Mouse (Mus musculus): ENCODE results near the gene Sphk2. TPM values are rescaled to one million over a fixed set of nuclear protein-coding genes. Genes with fewer than 3 reads are reported as not detected.

Sphk2 gene
- polyA plus RNA-seq, 1 experiment, result 56.1 TPM

DNA sequence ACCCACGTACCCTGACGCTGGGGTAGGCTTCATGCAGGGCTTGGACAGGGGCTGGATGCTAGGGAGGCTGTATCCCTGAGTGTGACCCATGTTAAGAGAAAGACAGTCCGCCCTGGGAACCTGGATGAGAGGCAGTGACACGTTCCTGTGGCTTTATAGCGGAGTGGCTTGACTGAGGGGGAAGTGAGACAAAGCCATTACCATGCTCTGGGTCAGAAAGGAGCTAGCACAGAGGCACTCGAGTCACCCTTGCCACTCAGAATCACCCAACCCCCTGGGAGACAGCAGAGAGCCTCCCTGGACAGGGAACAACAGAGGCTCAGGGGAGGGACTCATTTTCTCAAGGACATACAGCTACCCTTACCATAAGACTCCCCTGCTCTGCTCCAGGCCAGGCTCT lies 28.7 kb downstream of the Sphk2 start:
- Histone ChIP-seq H3K27ac (ENCODE audit: insufficient read depth, low read depth, low read length) (no peak overlapping the region), H3K4me1 (ENCODE audit: control insufficient read depth, insufficient read depth, low read length) (peaks cover 3% of the 10 kb centered on the region; the same call in 1 of the 2 replicates), H3K4me3 (ENCODE audit: insufficient read depth, low read length) (no peak overlapping the region)
- TF ChIP-seq CTCF (IDR thresholded peaks at IDR 0.05; ENCODE audit: low read depth, low read length) (no peak), POLR2A (IDR thresholded peaks at IDR 0.05; ENCODE audit: borderline replicate concordance, low read depth, low read length) (no peak)

DNA sequence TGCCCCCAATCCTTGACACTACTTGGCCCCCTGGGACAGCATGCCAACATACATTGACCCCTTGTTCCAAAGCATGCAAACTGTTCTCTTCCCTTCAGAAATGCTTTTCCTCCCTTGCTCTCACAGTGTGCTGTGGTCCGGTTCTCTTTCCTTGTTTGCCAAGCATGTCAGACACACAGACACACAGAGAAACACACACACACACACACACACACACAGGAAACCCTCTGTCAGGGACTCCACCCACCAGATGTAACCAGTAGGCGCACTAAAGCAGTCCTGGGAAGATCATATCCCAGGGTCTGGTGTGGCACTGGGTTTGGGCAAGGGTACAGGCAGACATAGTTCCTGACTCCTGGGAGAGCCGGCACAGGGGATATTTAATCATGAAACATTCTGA lies 31.0 kb downstream of the Sphk2 start:
- peaks cover 10% of the 10 kb centered on the region for H3K4me1 ChIP-seq (ENCODE audit: control insufficient read depth, insufficient read depth, low read length)
- no peak overlapping the region for H3K4me3 ChIP-seq (ENCODE audit: insufficient read depth, low read length)
- no peak overlapping the region for H3K27ac ChIP-seq (ENCODE audit: insufficient read depth, low read depth, low read length)
- TF ChIP-seq POLR2A (IDR thresholded peaks at IDR 0.05; ENCODE audit: borderline replicate concordance, low read depth, low read length) (no peak), CTCF (IDR thresholded peaks at IDR 0.05; ENCODE audit: low read depth, low read length) (no peak)

DNA sequence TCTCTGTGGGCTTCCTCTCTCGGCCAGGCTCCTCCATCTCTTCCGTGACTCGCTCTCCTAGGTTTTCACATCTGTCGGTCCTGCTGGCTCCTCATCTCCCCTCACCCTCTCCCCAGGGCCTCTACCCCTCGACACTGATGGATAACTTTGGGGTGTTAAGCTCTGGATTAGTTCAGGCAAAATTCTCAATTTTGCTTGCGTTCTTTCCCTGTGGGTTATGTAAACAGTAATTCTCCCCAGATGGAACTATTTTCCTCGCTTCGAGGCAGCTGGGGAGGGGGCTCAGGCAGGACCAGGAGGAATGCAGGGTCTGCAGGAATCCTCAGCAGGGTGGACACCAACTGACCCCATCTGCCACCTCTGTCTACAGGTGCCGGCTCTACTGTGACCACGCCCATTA lies 32.0 kb downstream of the Sphk2 start:
- TF ChIP-seq CTCF (IDR thresholded peaks at IDR 0.05; ENCODE audit: low read depth, low read length), result no peak
- no peak for TF ChIP-seq POLR2A (IDR thresholded peaks at IDR 0.05; ENCODE audit: borderline replicate concordance, low read depth, low read length)
- no peak overlapping the region for H3K27ac ChIP-seq (ENCODE audit: insufficient read depth, low read depth, low read length)
- H3K4me3 ChIP-seq (ENCODE audit: insufficient read depth, low read length), result no peak overlapping the region
- H3K4me1 ChIP-seq (ENCODE audit: control insufficient read depth, insufficient read depth, low read length), result peaks cover 19% of the 10 kb centered on the region

DNA sequence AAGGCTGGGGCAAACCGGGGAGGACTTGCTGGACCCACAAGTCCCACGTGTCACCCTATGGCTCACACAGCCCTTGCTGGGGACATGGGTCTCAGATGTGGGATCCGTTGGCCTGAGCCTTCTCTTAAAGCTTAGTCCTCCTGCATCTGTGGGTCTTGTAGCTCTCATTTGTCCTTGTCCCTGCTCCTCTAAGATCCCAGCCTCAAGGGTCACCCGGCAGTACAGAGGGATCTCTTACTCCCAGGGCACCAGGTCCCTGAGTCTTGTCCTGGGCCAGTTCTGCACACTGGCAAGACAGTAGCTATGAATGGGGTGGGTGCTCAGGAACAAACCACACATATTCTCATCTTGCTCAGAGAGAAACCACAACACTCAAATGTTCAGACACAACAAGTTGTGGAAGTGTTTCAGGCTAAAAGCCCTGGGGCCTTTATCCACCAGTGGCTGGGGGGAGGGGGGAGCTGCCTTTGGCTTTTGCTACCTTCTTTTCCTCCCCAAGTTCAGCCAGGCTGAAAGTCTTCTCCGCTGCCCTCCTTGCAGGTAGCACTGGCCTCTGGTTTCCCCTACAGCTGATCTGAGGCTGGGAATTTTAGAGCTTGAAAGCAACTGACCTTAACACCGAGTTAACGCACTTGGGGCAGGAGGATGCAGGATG lies 34.3 kb downstream of the Sphk2 start, which contains the start of gene Ntn5:
TSS of gene Ntn5 (plus strand) at position 627 of the 655 bp plus-strand sequence.
- Histone ChIP-seq H3K4me1 (ENCODE audit: control insufficient read depth, insufficient read depth, low read length) (peaks cover 31% of the 10 kb centered on the region), H3K4me3 (ENCODE audit: insufficient read depth, low read length) (no peak within 1 kb of the TSS), H3K27ac (ENCODE audit: insufficient read depth, low read depth, low read length) (no peak within 1 kb of the TSS)
- no peak for TF ChIP-seq POLR2A (IDR thresholded peaks at IDR 0.05; ENCODE audit: borderline replicate concordance, low read depth, low read length)
- no peak for TF ChIP-seq CTCF (IDR thresholded peaks at IDR 0.05; ENCODE audit: low read depth, low read length)

DNA sequence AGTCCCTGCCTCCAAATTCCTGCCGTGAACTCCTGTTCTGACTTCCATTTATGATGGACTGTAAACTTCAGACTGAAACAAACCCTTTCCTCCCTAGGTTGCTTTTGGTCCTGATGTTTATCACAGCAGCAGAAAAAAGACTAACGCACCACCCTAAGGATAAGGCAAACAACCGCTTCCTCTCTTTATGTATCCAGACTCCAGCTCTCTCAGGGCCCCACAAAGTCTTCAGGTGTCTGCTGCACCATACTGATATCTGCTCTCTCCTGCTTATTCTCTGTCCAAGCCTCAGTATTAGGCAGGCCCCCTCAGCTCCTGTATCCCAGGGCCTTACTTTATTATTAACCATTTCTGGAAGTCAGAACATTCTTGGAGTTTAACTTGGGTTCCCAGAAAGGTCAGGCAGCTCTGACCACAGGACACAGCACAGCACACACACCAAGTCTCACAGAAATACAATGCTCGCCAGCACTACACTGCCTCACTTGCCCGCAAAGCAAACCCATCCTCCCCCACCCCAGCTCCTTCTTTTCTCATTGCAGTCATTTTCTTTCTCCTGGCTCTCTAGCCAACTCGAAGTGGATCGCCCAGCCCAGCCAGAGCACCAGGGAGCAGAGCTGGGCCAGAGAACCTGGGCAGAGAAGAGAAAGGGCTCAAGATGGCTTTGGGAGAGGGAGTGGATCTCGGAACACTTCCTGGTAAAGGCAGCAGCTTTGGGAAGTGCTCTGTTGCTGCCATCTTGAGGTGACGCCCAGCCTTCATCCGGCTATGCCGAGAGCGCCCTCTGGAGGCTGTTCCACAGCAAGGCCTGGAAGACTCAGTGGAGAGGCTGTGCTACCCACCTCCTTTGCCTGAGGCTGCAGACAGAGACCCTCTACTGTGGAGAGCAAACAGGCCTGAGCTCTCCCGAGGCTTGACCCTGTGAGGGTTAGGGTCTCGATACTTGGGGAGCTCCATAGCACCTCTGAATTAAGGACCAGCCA lies 35.4 kb downstream of the Sphk2 start:
- Histone ChIP-seq H3K4me1 (ENCODE audit: control insufficient read depth, insufficient read depth, low read length) (peaks cover 35% of the 10 kb centered on the region), H3K27ac (ENCODE audit: insufficient read depth, low read depth, low read length) (no peak overlapping the region), H3K4me3 (ENCODE audit: insufficient read depth, low read length) (no peak overlapping the region)
- TF ChIP-seq CTCF (IDR thresholded peaks at IDR 0.05; ENCODE audit: low read depth, low read length) (peak; percentile 92), POLR2A (IDR thresholded peaks at IDR 0.05; ENCODE audit: borderline replicate concordance, low read depth, low read length) (no peak)

DNA sequence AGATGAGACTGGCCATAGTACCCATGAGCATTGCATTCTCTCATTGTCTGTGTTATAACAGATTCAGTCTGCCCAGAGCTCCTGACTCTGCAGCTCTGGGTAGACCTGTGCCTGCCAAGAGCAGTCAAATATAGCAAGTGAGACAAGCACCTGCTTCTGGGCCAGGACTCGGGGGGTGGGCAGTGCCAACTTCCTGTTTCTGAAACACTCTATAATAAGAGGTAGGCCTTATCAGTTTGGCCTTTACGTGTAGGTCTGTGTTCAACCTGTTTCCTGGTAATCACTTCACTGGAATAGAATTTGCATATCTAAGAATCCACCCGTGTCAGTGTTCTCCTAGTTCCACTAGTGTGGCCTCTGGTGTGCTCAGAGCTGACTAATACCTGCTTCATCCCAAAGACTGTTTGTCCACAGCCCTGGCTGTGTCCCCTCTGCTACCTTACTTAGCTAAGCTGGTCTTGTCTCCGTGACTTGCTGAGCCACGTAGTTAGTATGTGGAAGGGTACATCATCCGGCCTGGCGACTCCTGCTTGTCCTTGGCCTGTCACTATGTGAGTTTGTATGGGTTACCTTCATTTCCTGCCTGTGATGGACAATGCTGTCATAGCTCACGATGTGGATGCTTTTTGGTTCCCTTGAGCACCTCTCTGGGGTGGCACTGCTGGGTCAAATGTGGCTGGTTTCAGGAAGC lies 36.6 kb downstream of the Sphk2 start:
- TF ChIP-seq POLR2A (IDR thresholded peaks at IDR 0.05; ENCODE audit: borderline replicate concordance, low read depth, low read length) (no peak), CTCF (IDR thresholded peaks at IDR 0.05; ENCODE audit: low read depth, low read length) (no peak)
- no peak overlapping the region for H3K4me3 ChIP-seq (ENCODE audit: insufficient read depth, low read length)
- no peak overlapping the region for H3K27ac ChIP-seq (ENCODE audit: insufficient read depth, low read depth, low read length)
- H3K4me1 ChIP-seq (ENCODE audit: control insufficient read depth, insufficient read depth, low read length), result peaks cover 35% of the 10 kb centered on the region

DNA sequence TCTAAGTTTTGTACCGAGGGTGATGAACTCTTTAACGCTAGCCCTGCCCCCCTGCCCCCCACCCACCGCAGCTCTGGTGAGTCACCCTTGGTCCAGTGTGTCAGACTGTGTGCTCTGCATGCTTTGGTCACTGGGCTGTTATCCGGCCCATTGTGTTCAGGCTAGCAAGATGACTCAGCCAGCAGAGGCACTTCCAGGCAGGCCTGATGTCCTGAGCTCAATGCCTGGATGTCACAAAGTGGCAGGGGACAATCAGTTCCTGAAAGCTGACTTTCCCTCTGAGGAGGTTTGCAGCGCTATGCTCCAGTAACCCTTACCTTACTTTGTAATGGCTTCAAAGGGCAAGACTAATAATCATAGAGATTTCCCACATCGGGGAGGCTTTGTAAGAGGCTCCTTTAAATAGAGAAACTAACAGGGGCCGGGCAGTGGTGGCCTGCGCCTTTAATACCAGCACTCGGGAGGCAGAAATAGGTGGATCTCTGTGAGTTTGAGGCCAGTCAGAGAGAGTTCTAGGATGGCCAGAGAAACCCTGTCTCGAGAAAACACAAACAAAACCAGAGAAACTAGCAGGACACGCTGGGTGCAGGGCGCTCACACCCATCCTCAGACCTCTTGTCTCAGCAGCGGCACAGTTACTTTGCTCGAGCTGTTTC lies 37.7 kb downstream of the Sphk2 start:
- Histone ChIP-seq H3K27ac (ENCODE audit: insufficient read depth, low read depth, low read length) (peak overlapping the region; percentile 23), H3K4me1 (ENCODE audit: control insufficient read depth, insufficient read depth, low read length) (peaks cover 35% of the 10 kb centered on the region), H3K4me3 (ENCODE audit: insufficient read depth, low read length) (no peak overlapping the region)
- TF ChIP-seq POLR2A (IDR thresholded peaks at IDR 0.05; ENCODE audit: borderline replicate concordance, low read depth, low read length) (no peak), CTCF (IDR thresholded peaks at IDR 0.05; ENCODE audit: low read depth, low read length) (no peak)

DNA sequence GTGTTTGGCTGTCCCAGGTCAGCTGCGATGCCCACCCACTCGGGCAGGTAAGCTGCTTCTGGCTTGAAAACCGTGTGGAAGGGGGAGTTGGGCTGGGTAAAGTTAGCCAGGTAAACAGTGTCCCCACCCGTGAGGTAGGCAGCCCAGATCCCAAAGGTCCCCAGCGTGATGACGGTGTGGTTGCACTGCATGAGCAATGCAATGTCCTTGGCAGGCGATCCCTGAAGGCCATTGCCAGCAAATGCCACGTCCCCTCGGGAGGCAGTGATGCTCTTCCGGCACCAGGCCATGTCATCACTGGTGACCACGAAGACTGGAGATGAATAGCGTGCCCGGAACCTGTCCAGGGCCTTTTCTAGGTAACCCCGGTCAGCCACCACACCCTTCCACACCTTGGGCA lies 39.3 kb downstream of the Sphk2 start:
- Histone ChIP-seq H3K4me3 (ENCODE audit: insufficient read depth, low read length) (no peak overlapping the region), H3K4me1 (ENCODE audit: control insufficient read depth, insufficient read depth, low read length) (peaks cover 35% of the 10 kb centered on the region), H3K27ac (ENCODE audit: insufficient read depth, low read depth, low read length) (no peak overlapping the region)
- TF ChIP-seq CTCF (IDR thresholded peaks at IDR 0.05; ENCODE audit: low read depth, low read length), result no peak
- TF ChIP-seq POLR2A (IDR thresholded peaks at IDR 0.05; ENCODE audit: borderline replicate concordance, low read depth, low read length), result no peak

DNA sequence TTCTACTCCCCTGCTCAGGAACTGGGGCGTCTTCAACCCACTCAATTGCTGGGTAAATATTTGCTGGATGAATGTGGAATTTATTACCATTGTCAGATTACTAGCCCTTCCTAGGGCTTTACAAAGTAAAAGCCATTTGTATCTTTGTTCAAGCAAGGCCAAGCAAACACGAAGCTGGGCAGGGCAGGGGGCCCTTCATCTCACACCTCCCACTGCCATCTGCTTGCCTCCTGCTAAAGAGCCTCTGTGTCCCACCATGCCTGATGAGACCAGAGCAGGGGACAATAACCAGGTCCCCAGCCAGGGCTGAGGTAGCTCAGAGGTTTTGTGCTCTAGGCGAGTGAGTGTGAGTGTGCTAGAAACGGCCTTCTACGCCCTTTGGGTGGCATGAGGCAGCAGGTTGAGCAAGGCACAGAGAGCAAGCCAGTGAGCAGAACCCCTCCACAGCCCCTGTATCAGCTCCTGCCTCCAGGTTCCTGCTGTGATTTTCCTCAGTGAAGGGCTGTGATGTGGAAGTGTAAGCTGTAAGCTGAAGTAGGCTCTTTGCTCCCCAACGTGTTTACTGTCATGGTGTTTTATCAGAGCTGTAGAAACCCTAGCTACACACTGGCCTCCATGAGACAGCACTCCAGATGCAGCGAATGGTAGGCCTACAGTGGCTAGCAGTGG lies 40.0 kb downstream of the Sphk2 start:
- TF ChIP-seq POLR2A (IDR thresholded peaks at IDR 0.05; ENCODE audit: borderline replicate concordance, low read depth, low read length), result no peak
- no peak for TF ChIP-seq CTCF (IDR thresholded peaks at IDR 0.05; ENCODE audit: low read depth, low read length)
- Histone ChIP-seq H3K4me1 (ENCODE audit: control insufficient read depth, insufficient read depth, low read length) (peaks cover 35% of the 10 kb centered on the region), H3K4me3 (ENCODE audit: insufficient read depth, low read length) (no peak overlapping the region), H3K27ac (ENCODE audit: insufficient read depth, low read depth, low read length) (no peak overlapping the region)

Data from bone marrow macrophage, adult 2 months (primary cell).